Mouse (Mus musculus): ENCODE measurements around the gene Pla2g2c. TPM values are rescaled to one million over a fixed set of nuclear protein-coding genes. Genes with fewer than 3 reads are reported as not detected.

The Pla2g2c gene
- total RNA-seq (2023), result not detected

DNA sequence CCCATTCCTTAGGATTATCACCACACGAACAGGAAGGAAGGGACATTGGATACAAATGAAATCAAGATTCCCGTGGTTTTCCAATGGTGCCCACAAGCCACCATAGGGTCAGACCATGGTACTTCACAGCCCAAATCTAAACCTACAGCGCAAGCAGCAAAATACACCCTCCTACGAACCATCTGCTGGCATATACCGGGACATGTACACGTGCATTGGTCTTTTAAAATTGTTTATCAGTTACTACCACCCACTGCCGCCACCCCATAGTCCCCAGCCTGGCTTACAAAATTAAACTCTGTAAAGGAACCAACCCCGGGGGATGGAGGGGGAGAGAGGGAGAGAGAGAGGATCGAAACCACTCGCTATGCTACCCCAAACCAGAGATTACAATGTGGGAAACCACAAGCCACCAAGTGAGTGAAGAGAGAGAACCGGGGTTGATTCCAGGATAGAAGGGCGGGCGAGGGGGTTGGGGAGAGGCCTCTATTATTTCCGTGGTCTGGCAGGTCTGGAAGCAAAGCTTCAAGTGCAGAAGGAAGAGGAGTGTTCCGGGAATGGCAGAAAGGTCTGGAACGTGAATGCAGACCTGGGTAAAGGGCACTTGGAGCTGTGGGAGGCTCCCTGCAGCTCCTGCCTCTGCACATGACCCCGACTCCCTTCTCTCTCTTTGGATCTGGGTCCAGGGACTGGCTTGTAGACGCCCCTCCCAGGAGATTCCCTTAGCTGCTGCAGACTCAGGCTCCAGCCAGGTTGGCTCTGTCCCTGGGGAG, at the start of gene Pla2g2c:
Pla2g2c (plus strand) TSS at position 439 of the 773 bp plus-strand sequence.

DNA sequence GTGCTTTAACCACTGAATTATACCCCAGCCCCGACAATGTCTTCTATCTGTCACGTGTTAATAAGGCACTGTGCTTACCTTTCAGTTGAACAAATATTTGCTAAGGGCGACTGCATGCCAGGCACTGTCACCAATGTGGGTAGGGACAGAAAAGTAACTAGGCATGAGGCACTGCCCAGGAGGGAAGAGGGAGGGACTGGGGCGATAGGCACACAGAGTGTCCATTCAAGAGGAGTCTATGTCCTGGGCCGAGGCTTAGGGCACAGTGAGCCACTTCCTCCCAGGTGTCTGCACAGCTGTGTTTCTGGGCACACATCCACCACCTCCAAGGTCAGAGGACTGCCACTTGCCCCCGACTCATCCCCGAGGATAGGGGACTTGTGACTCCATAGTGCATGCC, 12.4 kb downstream of the Pla2g2c start, which contains the start of gene Ubxn10:
Ubxn10 (minus strand) TSS at position 137 of the 400 bp plus-strand sequence.

DNA sequence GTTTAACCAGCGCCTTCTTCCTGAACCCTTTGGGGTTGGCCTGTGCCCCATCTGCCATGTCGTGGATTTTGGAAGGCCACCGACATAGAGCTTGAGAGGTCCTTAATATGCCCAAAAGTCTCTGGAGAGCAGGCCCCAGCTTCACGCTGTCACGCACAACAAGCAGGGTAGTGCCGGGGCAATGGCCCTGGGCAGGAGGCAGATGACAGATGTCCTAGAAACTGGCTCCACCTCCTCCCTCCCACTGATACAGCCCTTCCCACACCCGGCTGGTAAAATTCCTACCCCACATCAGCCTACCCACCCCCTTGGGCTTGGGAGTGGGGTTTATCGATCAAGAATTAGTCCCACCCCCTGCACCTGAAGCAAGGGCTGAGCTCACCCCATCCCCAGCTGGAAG, 32.8 kb downstream of the Pla2g2c start, which contains the start of gene Pla2g2f:
Pla2g2f (minus strand) TSS at position 211 of the 400 bp plus-strand sequence.

DNA sequence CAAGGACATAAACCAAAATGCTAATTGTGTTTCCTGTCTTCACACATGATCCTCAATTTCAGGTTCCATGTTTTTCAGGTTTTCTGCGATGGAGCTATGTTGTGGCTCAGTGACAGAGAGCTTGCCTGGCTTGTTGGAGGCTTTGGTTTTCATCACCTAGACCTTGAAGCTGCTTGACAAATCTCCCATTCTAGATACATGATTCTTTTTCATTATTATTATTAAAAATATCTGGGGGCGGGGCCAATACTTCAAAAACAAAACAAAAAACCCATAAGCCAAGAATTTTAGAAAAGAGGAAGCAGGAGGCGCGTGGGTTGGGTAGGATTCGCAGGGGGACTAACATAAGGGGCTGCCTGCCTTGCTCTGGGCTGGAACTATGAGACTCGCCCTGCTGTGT, 50.8 kb downstream of the Pla2g2c start, which contains the start of gene Pla2g2d:
Pla2g2d (plus strand) TSS at position 301 of the 400 bp plus-strand sequence.

Other genes starting within 250 kb of the Pla2g2c start
- not detected for gene Vwa5b1, start 88.9 kb upstream of the Pla2g2c start, total RNA-seq (2023)
- gene Ubxn10, start 12.4 kb downstream of the Pla2g2c start, total RNA-seq (2023), result not detected
- gene Pla2g2f, start 32.8 kb downstream of the Pla2g2c start, total RNA-seq (2023), result not detected
- not detected for gene Pla2g2d, start 50.9 kb downstream of the Pla2g2c start, total RNA-seq (2023)
- 1 to 10 TPM in 1 of 2 experiments, not detected in 1; 1.6 TPM for gene Pla2g5, start 138.7 kb downstream of the Pla2g2c start, total RNA-seq (2023)
- not detected for gene Gm13030, start 149.2 kb downstream of the Pla2g2c start, total RNA-seq (2023)
- not detected for gene Pla2g2e, start 153.2 kb downstream of the Pla2g2c start, total RNA-seq (2023)
- gene Otud3, start 189.2 kb downstream of the Pla2g2c start, total RNA-seq (2023), result 10 to 100 TPM; 22.1 to 23.8 TPM
- not detected for gene Rnf186, start 242.3 kb downstream of the Pla2g2c start, total RNA-seq (2023)
- gene Tmco4, start 248.1 kb downstream of the Pla2g2c start, total RNA-seq (2023), result 10 to 100 TPM; 11.5 to 13.3 TPM